Comparison of ENCODE assay signal across 23 mouse cellular contexts in genomic region chr4:12516497-12516896, GRCm38 (mm10).
DNase-seq lines count a peak whose midpoint lies in the region; ATAC-seq lines count a peak whose summit lies in the region.
"Had no signal": no experiment of that assay in that cellular context is flagged by ENCODE, and none has a peak within 500 bp of the region (broad histone marks: within the 10 kb centered on the region; RNA-seq: fewer than 3 reads in every experiment).

No protein-coding gene starts in this region.

- 74% methylated on average over 10 of the region's 10 CpGs for WGBS in hindbrain, embryonic 15.5 days
- 87% methylated on average over 10 of the region's 10 CpGs for WGBS in hindbrain, embryonic 11.5 days
- 91% methylated on average over 10 of the region's 10 CpGs for WGBS in midbrain, embryonic 11.5 days
- WGBS in midbrain, embryonic 10.5 days = 94% methylated on average over 10 of the region's 10 CpGs
- 66% methylated on average over 10 of the region's 10 CpGs for WGBS in neural tube, embryonic 13.5 days
- whole genome bisulfite sequencing in neural tube, embryonic 15.5 days = 62% methylated on average over 10 of the region's 10 CpGs

- no peak for DNase-seq in hindbrain, embryonic 11.5 days (ENCODE audit: low spot score)
- peak; percentile 64 for DNase-seq in midbrain, embryonic 11.5 days (ENCODE audit: low spot score, missing footprints)
- DNase-seq in midbrain, embryonic 10.5 days (ENCODE audit: low spot score) = no peak
- DNase-seq in gastrocnemius, postnatal 10 days = no peak
- DNase-seq: adrenal gland, postnatal 10 days; adrenal gland, postnatal 36 days; B cell, adult 2 months; cerebellum, adult 18-20 months; cerebellum, adult 9-10 months; cerebellum, postnatal 14 days; gastrocnemius, postnatal 14 days; heart, adult 11 months had no signal

- peak; percentile 56; the same call in 1 of the 2 replicates for ATAC-seq in hindbrain, embryonic 15.5 days (ENCODE audit: low FRiP score, low read depth)
- ATAC-seq in hindbrain, embryonic 11.5 days (ENCODE audit: low FRiP score) = no peak
- no peak for ATAC-seq in midbrain, embryonic 11.5 days (ENCODE audit: low FRiP score)
- ATAC-seq in neural tube, embryonic 13.5 days (ENCODE audit: low read depth) = peak; percentile 50
- ATAC-seq in neural tube, embryonic 15.5 days (ENCODE audit: low FRiP score) = peak; percentile 53
- ATAC-seq: forebrain, embryonic 13.5 days; forebrain, embryonic 16.5 days; inflammation-experienced regulatory T-cells, adult 6 months; Patski had no signal

- no peaks in the 10 kb centered on the region for H3K27me3 ChIP-seq in hindbrain, embryonic 15.5 days
- H3K27me3 ChIP-seq in hindbrain, embryonic 11.5 days (ENCODE audit: control insufficient read depth, insufficient read depth, low read length) = no peaks in the 10 kb centered on the region
- no peaks in the 10 kb centered on the region for H3K27me3 ChIP-seq in midbrain, embryonic 11.5 days (ENCODE audit: control insufficient read depth, insufficient read depth, low read length)
- no peaks in the 10 kb centered on the region for H3K27me3 ChIP-seq in midbrain, embryonic 10.5 days (ENCODE audit: low read depth, poor library complexity, severe bottlenecking)
- no peaks in the 10 kb centered on the region for H3K27me3 ChIP-seq in neural tube, embryonic 13.5 days
- H3K27me3 ChIP-seq in neural tube, embryonic 15.5 days (replicated peaks) = no peaks in the 10 kb centered on the region
- H3K27me3 ChIP-seq: CH12.LX; forebrain, embryonic 13.5 days; Patski had no signal

- H3K9ac ChIP-seq in hindbrain, embryonic 15.5 days = no peak overlapping the region
- no peak overlapping the region for H3K9ac ChIP-seq in hindbrain, embryonic 11.5 days (ENCODE audit: low read depth, low read length)
- no peak overlapping the region for H3K9ac ChIP-seq in midbrain, embryonic 11.5 days (ENCODE audit: low read length)
- no peak overlapping the region for H3K9ac ChIP-seq in neural tube, embryonic 13.5 days
- no peak overlapping the region for H3K9ac ChIP-seq in neural tube, embryonic 15.5 days (replicated peaks)
- H3K9ac ChIP-seq: forebrain, embryonic 13.5 days had no signal

- no peak overlapping the region for H3K4me3 ChIP-seq in hindbrain, embryonic 15.5 days
- no peak overlapping the region for H3K4me3 ChIP-seq in hindbrain, embryonic 11.5 days (ENCODE audit: low read depth, low read length)
- no peak overlapping the region for H3K4me3 ChIP-seq in midbrain, embryonic 11.5 days (ENCODE audit: low read depth, low read length)
- no peak overlapping the region for H3K4me3 ChIP-seq in midbrain, embryonic 10.5 days
- no peak overlapping the region for H3K4me3 ChIP-seq in neural tube, embryonic 13.5 days
- H3K4me3 ChIP-seq in neural tube, embryonic 15.5 days (replicated peaks) = no peak overlapping the region
- H3K4me3 ChIP-seq: forebrain, embryonic 10.5 days; forebrain, embryonic 13.5 days had no signal

- no peaks in the 10 kb centered on the region for H3K4me1 ChIP-seq in hindbrain, embryonic 15.5 days (replicated peaks)
- no peaks in the 10 kb centered on the region for H3K4me1 ChIP-seq in hindbrain, embryonic 11.5 days (replicated peaks; ENCODE audit: control insufficient read depth, insufficient read depth, low read length)
- peaks cover 2% of the 10 kb centered on the region; the same call in 1 of the 2 replicates for H3K4me1 ChIP-seq in midbrain, embryonic 11.5 days (ENCODE audit: control insufficient read depth, insufficient read depth, low read length)
- peaks cover 12% of the 10 kb centered on the region for H3K4me1 ChIP-seq in midbrain, embryonic 10.5 days
- H3K4me1 ChIP-seq in neural tube, embryonic 13.5 days (replicated peaks) = peaks cover 13% of the 10 kb centered on the region; the same call in 1 of the 2 replicates
- peaks cover 9% of the 10 kb centered on the region; the same call in 1 of the 2 replicates for H3K4me1 ChIP-seq in neural tube, embryonic 15.5 days

- H3K9me3 ChIP-seq in hindbrain, embryonic 15.5 days = no peaks in the 10 kb centered on the region
- no peaks in the 10 kb centered on the region for H3K9me3 ChIP-seq in hindbrain, embryonic 11.5 days (ENCODE audit: control insufficient read depth, low read length)
- H3K9me3 ChIP-seq in midbrain, embryonic 11.5 days (ENCODE audit: control insufficient read depth, low read length) = no peaks in the 10 kb centered on the region
- H3K9me3 ChIP-seq in midbrain, embryonic 10.5 days (replicated peaks) = no peaks in the 10 kb centered on the region
- no peaks in the 10 kb centered on the region for H3K9me3 ChIP-seq in neural tube, embryonic 13.5 days
- H3K9me3 ChIP-seq in neural tube, embryonic 15.5 days (replicated peaks) = no peaks in the 10 kb centered on the region
- H3K9me3 ChIP-seq: forebrain, embryonic 10.5 days; forebrain, embryonic 13.5 days; G1E had no signal

- H3K27ac ChIP-seq in hindbrain, embryonic 15.5 days (replicated peaks) = 0 out of 2 replicates have a peak overlapping the region, but pooled peaks have one; percentile 14
- no peak overlapping the region for H3K27ac ChIP-seq in hindbrain, embryonic 11.5 days (ENCODE audit: low read depth, low read length)
- no peak overlapping the region for H3K27ac ChIP-seq in midbrain, embryonic 11.5 days (ENCODE audit: low read depth, low read length)
- H3K27ac ChIP-seq in midbrain, embryonic 10.5 days (replicated peaks) = no peak overlapping the region
- peak overlapping the region; percentile 11; the same call in 1 of the 2 replicates for H3K27ac ChIP-seq in neural tube, embryonic 13.5 days (replicated peaks)
- H3K27ac ChIP-seq in neural tube, embryonic 15.5 days (replicated peaks) = no peak overlapping the region
- H3K27ac ChIP-seq: forebrain, embryonic 10.5 days; forebrain, embryonic 13.5 days had no signal

- no peak overlapping the region for H3K4me2 ChIP-seq in hindbrain, embryonic 15.5 days
- H3K4me2 ChIP-seq in hindbrain, embryonic 11.5 days (replicated peaks; ENCODE audit: low read depth, low read length) = no peak overlapping the region
- no peak overlapping the region for H3K4me2 ChIP-seq in midbrain, embryonic 11.5 days
- no peak overlapping the region for H3K4me2 ChIP-seq in neural tube, embryonic 13.5 days
- H3K4me2 ChIP-seq in neural tube, embryonic 15.5 days = no peak overlapping the region
- H3K4me2 ChIP-seq: forebrain, embryonic 13.5 days; heart, embryonic 11.5 days had no signal

- H3K36me3 ChIP-seq in hindbrain, embryonic 15.5 days = no peaks in the 10 kb centered on the region
- no peaks in the 10 kb centered on the region for H3K36me3 ChIP-seq in hindbrain, embryonic 11.5 days (ENCODE audit: control insufficient read depth, insufficient read depth, low read length)
- H3K36me3 ChIP-seq in midbrain, embryonic 11.5 days (ENCODE audit: control insufficient read depth, insufficient read depth, low read length) = no peaks in the 10 kb centered on the region
- no peaks in the 10 kb centered on the region for H3K36me3 ChIP-seq in midbrain, embryonic 10.5 days
- H3K36me3 ChIP-seq in neural tube, embryonic 13.5 days = no peaks in the 10 kb centered on the region
- H3K36me3 ChIP-seq in neural tube, embryonic 15.5 days = no peaks in the 10 kb centered on the region
- H3K36me3 ChIP-seq: forebrain, embryonic 10.5 days; G1E had no signal

Comparison
In these comparisons a context has a peak if more than half of its experiments do, and no peak if none do; other contexts are left out.
1. ATAC-seq: peak in hindbrain, embryonic 15.5 days (single experiment), neural tube, embryonic 13.5 days (single experiment) and neural tube, embryonic 15.5 days (single experiment); none in hindbrain, embryonic 11.5 days (single experiment) and midbrain, embryonic 11.5 days (single experiment).
2. H3K27ac ChIP-seq: peak in hindbrain, embryonic 15.5 days (single experiment) and neural tube, embryonic 13.5 days (single experiment); none in hindbrain, embryonic 11.5 days (single experiment), midbrain, embryonic 11.5 days (single experiment), midbrain, embryonic 10.5 days (single experiment) and neural tube, embryonic 15.5 days (single experiment).